Mouse (Mus musculus) heart, embryonic 12.5 days (tissue): Measurements from ENCODE around the gene Pnpla1. TPM values are rescaled to one million over a fixed set of nuclear protein-coding genes. Genes with fewer than 3 reads are reported as not detected.

Experiments used
- ATAC-seq: fragments of 200-750 bp; cut with Nextera tagmentation; 2 replicates; pipeline ENCODE4 v1.8.0; 2017; ENCODE audit warnings: moderate TSS enrichment, moderate library complexity; ENCODE audit not compliant: insufficient number of reproducible peaks, low FRiP score
- H3K27ac ChIP-seq: fragments of 300-500 bp; sonication (generic); 2 replicates; pipeline ENCODE4 v1.5.1; 2016; ENCODE audit warnings: mild to moderate bottlenecking, moderate library complexity; ENCODE audit not compliant: poor library complexity, severe bottlenecking
- H3K27me3 ChIP-seq: fragments of 300-500 bp; sonication (generic); replicated peaks from 2 replicates; pipeline ENCODE4 v1.6.1; 2016; ENCODE audit warnings: mild to moderate bottlenecking, moderate library complexity
- H3K36me3 ChIP-seq: fragments of 300-500 bp; sonication (generic); 2 replicates; pipeline ENCODE4 v1.6.1; 2016; ENCODE audit warnings: mild to moderate bottlenecking, moderate library complexity
- H3K4me1 ChIP-seq: fragments of 300-500 bp; sonication (generic); replicated peaks from 2 replicates; pipeline ENCODE4 v1.6.1; 2016; ENCODE audit warnings: mild to moderate bottlenecking
- H3K4me2 ChIP-seq: fragments of 300-500 bp; sonication (generic); 2 replicates; pipeline ENCODE4 v1.6.1; 2016; ENCODE audit warnings: mild to moderate bottlenecking, moderate library complexity
- H3K4me3 ChIP-seq: fragments of 300-500 bp; sonication (generic); 2 replicates; pipeline ENCODE4 v1.5.1; 2016; ENCODE audit warnings: mild to moderate bottlenecking
- H3K9ac ChIP-seq: fragments of 300-500 bp; sonication (generic); 2 replicates; pipeline ENCODE4 v1.6.1; 2016; ENCODE audit warnings: mild to moderate bottlenecking, moderate library complexity
- H3K9me3 ChIP-seq: fragments of 300-500 bp; sonication (generic); replicated peaks from 2 replicates; pipeline ENCODE4 v1.6.1; 2016; ENCODE audit warnings: mild to moderate bottlenecking, moderate library complexity
- WGBS: fragments of 180-500 bp; shearing (Covaris S2); methylation state at CpG from one replicate; pipeline ENCODE4 v1.1.7; 2016; 5-methylcytosine and 5-hydroxymethylcytosine counted together
- polyA plus RNA-seq: library from polyadenylated mRNA; unstranded; fragments of >200 nt; fragmentation: Nextera tagmentation; extraction: Ambion mirVana; gene quantifications from 2 replicates; pipeline ENCODE4 v1.2.1, GENCODE M21; 2016

Pnpla1 gene
- polyA plus RNA-seq, 1 experiment from 2014 or later: 0.05 TPM

GRCm38 (mm10) chr17:28883941-28884516 is 25.8 kb downstream of the Pnpla1 start:
- H3K36me3 ChIP-seq: no peaks in the 10 kb centered on the region
- ATAC-seq: no peak
- no peak overlapping the region for H3K4me3 ChIP-seq
- H3K9me3 ChIP-seq: 0 out of 2 replicates have a peak, but pooled peaks cover 2% of the 10 kb centered on the region
- H3K4me1 ChIP-seq: peaks cover 6% of the 10 kb centered on the region; the same call in 1 of the 2 replicates
- WGBS: 52% methylated on average over 10 of the region's 10 CpGs
- H3K4me2 ChIP-seq: no peak overlapping the region
- H3K27ac ChIP-seq: no peak overlapping the region
- H3K9ac ChIP-seq: no peak overlapping the region
- peaks cover 20% of the 10 kb centered on the region for H3K27me3 ChIP-seq

- WGBS: 79% methylated on average over 8 of the region's 8 CpGs
- ATAC-seq: no peak
Measured at GRCm38 (mm10) chr17:28885231-28885630, 27.0 kb downstream of the Pnpla1 start.

GRCm38 (mm10) chr17:28886266-28886665 is 28.1 kb downstream of the Pnpla1 start:
- Histone ChIP-seq H3K36me3 (no peaks in the 10 kb centered on the region), H3K9ac (no peak overlapping the region), H3K4me3 (no peak overlapping the region), H3K27ac (no peak overlapping the region), H3K27me3 (peaks cover 8% of the 10 kb centered on the region), H3K4me2 (no peak overlapping the region), H3K4me1 (0 out of 2 replicates have a peak, but pooled peaks cover 2% of the 10 kb centered on the region), H3K9me3 (0 out of 2 replicates have a peak, but pooled peaks cover 2% of the 10 kb centered on the region)
- 81% methylated on average over 8 of the region's 8 CpGs for WGBS
- no peak for ATAC-seq

More at GRCm38 (mm10) chr17:28885231-28885630, 27.0 kb downstream of the Pnpla1 start:
- Histone ChIP-seq H3K4me2 (no peak overlapping the region), H3K4me3 (no peak overlapping the region), H3K9ac (no peak overlapping the region), H3K4me1 (peaks cover 3% of the 10 kb centered on the region; the same call in 1 of the 2 replicates), H3K27me3 (peaks cover 18% of the 10 kb centered on the region), H3K36me3 (no peaks in the 10 kb centered on the region), H3K27ac (no peak overlapping the region), H3K9me3 (0 out of 2 replicates have a peak, but pooled peaks cover 2% of the 10 kb centered on the region)

GRCm38 (mm10) chr17:28894050-28894767 is 36.0 kb downstream of the Pnpla1 start:
- ATAC-seq: no peak
- Histone ChIP-seq H3K9me3 (no peaks in the 10 kb centered on the region), H3K9ac (no peak overlapping the region), H3K4me1 (no peaks in the 10 kb centered on the region), H3K27ac (no peak overlapping the region), H3K4me2 (no peak overlapping the region), H3K27me3 (no peaks in the 10 kb centered on the region), H3K4me3 (no peak overlapping the region), H3K36me3 (no peaks in the 10 kb centered on the region)
- 80% methylated on average over 11 of the region's 11 CpGs for WGBS

GRCm38 (mm10) chr17:28895217-28895875 is 37.1 kb downstream of the Pnpla1 start:
- H3K4me1 ChIP-seq: no peaks in the 10 kb centered on the region
- no peaks in the 10 kb centered on the region for H3K36me3 ChIP-seq
- no peaks in the 10 kb centered on the region for H3K9me3 ChIP-seq
- no peak overlapping the region for H3K27ac ChIP-seq
- ATAC-seq: no peak
- no peak overlapping the region for H3K4me3 ChIP-seq
- no peak overlapping the region for H3K4me2 ChIP-seq
- H3K9ac ChIP-seq: no peak overlapping the region
- WGBS: 91% methylated on average over 21 of the region's 21 CpGs
- H3K27me3 ChIP-seq: no peaks in the 10 kb centered on the region

- 0 out of 2 replicates have a peak, but pooled peaks cover 2% of the 10 kb centered on the region for H3K9me3 ChIP-seq
- no peaks in the 10 kb centered on the region for H3K36me3 ChIP-seq
- 87% methylated on average over 11 of the region's 11 CpGs for WGBS
- no peaks in the 10 kb centered on the region for H3K27me3 ChIP-seq
- H3K9ac ChIP-seq: no peak overlapping the region
- H3K4me1 ChIP-seq: no peaks in the 10 kb centered on the region
- no peak for ATAC-seq
- no peak overlapping the region for H3K4me3 ChIP-seq
- H3K27ac ChIP-seq: no peak overlapping the region
- no peak overlapping the region for H3K4me2 ChIP-seq
Measured at GRCm38 (mm10) chr17:28896095-28896780, 38.0 kb downstream of the Pnpla1 start.

- no peak; the same call in 1 of the 2 replicates for ATAC-seq
- WGBS: 91% methylated on average over 5 of the region's 5 CpGs
Measured at GRCm38 (mm10) chr17:28897817-28898216, 39.6 kb downstream of the Pnpla1 start.

GRCm38 (mm10) chr17:28898249-28898648 is 40.0 kb downstream of the Pnpla1 start:
- Histone ChIP-seq H3K9ac (no peak overlapping the region), H3K27me3 (no peaks in the 10 kb centered on the region), H3K36me3 (no peaks in the 10 kb centered on the region), H3K27ac (no peak overlapping the region), H3K9me3 (0 out of 2 replicates have a peak, but pooled peaks cover 6% of the 10 kb centered on the region), H3K4me2 (no peak overlapping the region), H3K4me3 (no peak overlapping the region), H3K4me1 (no peaks in the 10 kb centered on the region)
- no peak for ATAC-seq
- 56% methylated on average over 5 of the region's 5 CpGs for WGBS

More at GRCm38 (mm10) chr17:28897817-28898216, 39.6 kb downstream of the Pnpla1 start:
- Histone ChIP-seq H3K27me3 (no peaks in the 10 kb centered on the region), H3K9ac (no peak overlapping the region), H3K4me1 (no peaks in the 10 kb centered on the region), H3K4me3 (no peak overlapping the region), H3K36me3 (no peaks in the 10 kb centered on the region), H3K4me2 (no peak overlapping the region), H3K27ac (no peak overlapping the region), H3K9me3 (0 out of 2 replicates have a peak, but pooled peaks cover 6% of the 10 kb centered on the region)

- H3K4me3 ChIP-seq: no peak overlapping the region
- H3K27me3 ChIP-seq: no peaks in the 10 kb centered on the region
- H3K36me3 ChIP-seq: no peaks in the 10 kb centered on the region
- H3K9me3 ChIP-seq: 0 out of 2 replicates have a peak, but pooled peaks cover 6% of the 10 kb centered on the region
- no peak overlapping the region for H3K4me2 ChIP-seq
- 66% methylated on average over 19 of the region's 19 CpGs for WGBS
- ATAC-seq: no peak
- no peaks in the 10 kb centered on the region for H3K4me1 ChIP-seq
- no peak overlapping the region for H3K27ac ChIP-seq
- no peak overlapping the region for H3K9ac ChIP-seq
Measured at GRCm38 (mm10) chr17:28899427-28899826, 41.2 kb downstream of the Pnpla1 start.

- ATAC-seq: no peak
- 65% methylated on average over 4 of the region's 4 CpGs for WGBS
- Histone ChIP-seq H3K27ac (no peak overlapping the region), H3K9ac (no peak overlapping the region), H3K36me3 (no peaks in the 10 kb centered on the region), H3K27me3 (no peaks in the 10 kb centered on the region), H3K4me1 (0 out of 2 replicates have a peak, but pooled peaks cover 4% of the 10 kb centered on the region), H3K9me3 (0 out of 2 replicates have a peak, but pooled peaks cover 6% of the 10 kb centered on the region), H3K4me2 (no peak overlapping the region), H3K4me3 (no peak overlapping the region)
Measured at GRCm38 (mm10) chr17:28901559-28901958, 43.3 kb downstream of the Pnpla1 start.
